Mouse (Mus musculus) heart, postnatal 0 days (tissue): Measurements from ENCODE around the gene Omg.

ENCODE experiments used
- CTCF ChIP-seq: IDR thresholded peaks from 2 replicates; pipeline ENCODE4 v1.5.1; 2016; ENCODE audit warnings: antibody characterized with exemption, control low read depth, low read depth
- EP300 ChIP-seq: IDR thresholded peaks from 2 replicates; pipeline ENCODE4 v1.6.1; 2016; ENCODE audit warnings: antibody characterized with exemption, low read depth

DNA sequence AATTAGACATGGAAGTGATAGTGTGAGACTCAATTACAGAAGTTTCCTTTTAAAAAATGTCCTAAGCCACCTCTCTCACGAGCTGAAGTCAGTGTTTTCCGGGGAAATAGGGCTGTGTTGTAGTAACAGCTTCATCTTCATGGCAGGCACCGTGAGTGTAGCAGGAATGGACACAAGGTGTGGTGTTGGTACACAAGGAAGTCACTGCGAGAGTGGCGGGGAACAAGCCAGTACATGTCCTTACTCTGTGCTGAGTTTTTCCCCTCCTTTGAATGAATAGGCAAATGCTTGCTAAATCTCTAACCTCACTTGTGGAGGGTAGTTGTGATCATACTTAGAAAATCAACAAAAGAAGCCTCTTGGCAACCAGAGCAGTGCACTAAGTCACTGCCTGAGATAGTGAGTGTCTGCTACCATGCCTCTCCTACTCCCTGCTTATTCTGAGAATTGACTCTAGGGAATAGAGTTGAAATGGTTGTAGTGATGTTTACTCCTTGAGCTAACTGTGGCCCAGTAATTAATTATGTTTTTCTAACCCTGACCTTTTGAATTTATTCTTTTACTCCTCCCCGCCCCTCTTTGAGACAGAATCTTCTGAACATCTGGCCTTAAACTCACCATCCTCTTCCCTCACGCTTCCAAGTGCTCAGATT lies 19.9 kb downstream of the Omg start:
- TF ChIP-seq CTCF, result no peak
- no peak for TF ChIP-seq EP300
